8 mouse cellular contexts compared by ENCODE assay signal in genomic region chr9:21149077-21149653, GRCm38 (mm10). TPM values are rescaled to one million over a fixed set of nuclear protein-coding genes. Genes with fewer than 3 reads are reported as not detected.
A peak's percentile ranks its signal among the peaks of the same experiment; 100 is the strongest.
DNase-seq lines count a peak whose midpoint lies in the region; ATAC-seq and TF ChIP-seq lines count a peak whose summit lies in the region.

No protein-coding gene starts in this region.

- peaks cover 55% of the 10 kb centered on the region for H3K79me2 ChIP-seq in myocyte (ENCODE audit: control insufficient read depth, insufficient read depth)

- 6% methylated on average over 8 of the region's 8 CpGs for WGBS in kidney, postnatal 0 days
- 12% methylated on average over 8 of the region's 8 CpGs for WGBS in embryonic facial prominence, embryonic 11.5 days
- WGBS in intestine, embryonic 14.5 days, result 10% methylated on average over 8 of the region's 8 CpGs

- DNase-seq in kidney, postnatal 0 days (ENCODE audit: low spot score), result no peak
- DNase-seq in kidney, adult 18-20 months, result no peak
- no peak for DNase-seq in embryonic facial prominence, embryonic 11.5 days (ENCODE audit: low spot score)
- no peak for DNase-seq in intestine, embryonic 14.5 days (ENCODE audit: low spot score)
- no peak for DNase-seq in frontal cortex, adult 2 months (ENCODE audit: extremely low spot score in 1 of 2, low spot score in 1 of 2)
- DNase-seq in cerebellum, adult 9-10 months, result no peak
- DNase-seq in ovary, adult 18-20 months (ENCODE audit: low spot score), result no peak

- no peak for TF ChIP-seq POLR2A in myocyte (IDR thresholded peaks at IDR 0.05; ENCODE audit: insufficient read length, low read depth)

- ATAC-seq in kidney, postnatal 0 days (replicated peaks; ENCODE audit: low FRiP score, low read depth), result no peak
- ATAC-seq in embryonic facial prominence, embryonic 11.5 days (replicated peaks; ENCODE audit: insufficient number of reproducible peaks, low FRiP score, low TSS enrichment, low read depth), result no peak
- no peak for ATAC-seq in intestine, embryonic 14.5 days (replicated peaks; ENCODE audit: low FRiP score, low TSS enrichment, low read depth)

- H3K27me3 ChIP-seq in kidney, postnatal 0 days (ENCODE audit: insufficient read depth, low read length), result no peaks in the 10 kb centered on the region
- H3K27me3 ChIP-seq in embryonic facial prominence, embryonic 11.5 days (ENCODE audit: control insufficient read depth, insufficient read depth, low read length), result no peaks in the 10 kb centered on the region
- no peaks in the 10 kb centered on the region for H3K27me3 ChIP-seq in intestine, embryonic 14.5 days (replicated peaks; ENCODE audit: control insufficient read depth, insufficient read depth, low read length)
- no peaks in the 10 kb centered on the region for H3K27me3 ChIP-seq in myocyte (ENCODE audit: control insufficient read depth, insufficient read depth, insufficient read length)

- no peak for TF ChIP-seq CTCF in kidney, postnatal 0 days (IDR thresholded peaks at IDR 0.05; ENCODE audit: low read depth)

- no peaks in the 10 kb centered on the region for H3K9me3 ChIP-seq in kidney, postnatal 0 days (replicated peaks; ENCODE audit: low read length)
- no peaks in the 10 kb centered on the region for H3K9me3 ChIP-seq in embryonic facial prominence, embryonic 11.5 days (replicated peaks; ENCODE audit: control insufficient read depth, low read length)
- H3K9me3 ChIP-seq in intestine, embryonic 14.5 days (ENCODE audit: control insufficient read depth, low read length), result no peaks in the 10 kb centered on the region

- peak overlapping the region; percentile 83 for H3K4me3 ChIP-seq in kidney, postnatal 0 days (replicated peaks; ENCODE audit: low read depth, low read length)
- peak overlapping the region; percentile 64 for H3K4me3 ChIP-seq in embryonic facial prominence, embryonic 11.5 days (ENCODE audit: low read depth, low read length)
- H3K4me3 ChIP-seq in intestine, embryonic 14.5 days (ENCODE audit: low read depth, low read length), result peak overlapping the region; percentile 97
- H3K4me3 ChIP-seq in myocyte, result peak overlapping the region; percentile 84

- peaks cover 17% of the 10 kb centered on the region; the same call in 1 of the 2 replicates for H3K36me3 ChIP-seq in kidney, postnatal 0 days (ENCODE audit: insufficient read depth, low read length)
- no peaks in the 10 kb centered on the region; the same call in 1 of the 2 replicates for H3K36me3 ChIP-seq in embryonic facial prominence, embryonic 11.5 days (replicated peaks; ENCODE audit: control insufficient read depth, insufficient read depth, low read depth, low read length)
- peaks cover 23% of the 10 kb centered on the region for H3K36me3 ChIP-seq in intestine, embryonic 14.5 days (ENCODE audit: control insufficient read depth, insufficient read depth, low read length)
- peaks cover 3% of the 10 kb centered on the region for H3K36me3 ChIP-seq in myocyte (ENCODE audit: control insufficient read depth, insufficient read depth)

- H3K9ac ChIP-seq in kidney, postnatal 0 days (ENCODE audit: low read depth, low read length), result peak overlapping the region; percentile 86
- peak overlapping the region; percentile 80 for H3K9ac ChIP-seq in embryonic facial prominence, embryonic 11.5 days (replicated peaks; ENCODE audit: low read length)
- H3K9ac ChIP-seq in intestine, embryonic 14.5 days (ENCODE audit: low read length), result peak overlapping the region; percentile 91

- H3K4me1 ChIP-seq in kidney, postnatal 0 days (replicated peaks; ENCODE audit: insufficient read depth, low read length), result peaks cover 22% of the 10 kb centered on the region; the same call in 1 of the 2 replicates
- H3K4me1 ChIP-seq in embryonic facial prominence, embryonic 11.5 days (ENCODE audit: control insufficient read depth, insufficient read depth, low read length), result peaks cover 2% of the 10 kb centered on the region; the same call in 1 of the 2 replicates
- H3K4me1 ChIP-seq in intestine, embryonic 14.5 days (replicated peaks; ENCODE audit: control insufficient read depth, insufficient read depth, low read length), result peaks cover 36% of the 10 kb centered on the region

- H3ac ChIP-seq in myocyte (ENCODE audit: control insufficient read depth, insufficient read length), result peak overlapping the region; percentile 72

- H3K4me2 ChIP-seq in kidney, postnatal 0 days (ENCODE audit: low read length), result peak overlapping the region; percentile 88
- peak overlapping the region; percentile 77 for H3K4me2 ChIP-seq in embryonic facial prominence, embryonic 11.5 days (ENCODE audit: low read depth, low read length)
- peak overlapping the region; percentile 90 for H3K4me2 ChIP-seq in intestine, embryonic 14.5 days (ENCODE audit: low read length)
- H3K4me2 ChIP-seq in myocyte (ENCODE audit: low read depth), result peak overlapping the region; percentile 98

- H3K27ac ChIP-seq in kidney, postnatal 0 days, result peak overlapping the region; percentile 82
- H3K27ac ChIP-seq in embryonic facial prominence, embryonic 11.5 days (replicated peaks; ENCODE audit: low read depth, low read length), result no peak overlapping the region; the same call in 1 of the 2 replicates
- peak overlapping the region; percentile 59; the same call in 1 of the 2 replicates for H3K27ac ChIP-seq in intestine, embryonic 14.5 days (ENCODE audit: low read depth)

TF ChIP-seq in myocyte, 11 proteins besides CTCF, POLR2A, EP300 and RAD21:
- TF ChIP-seq SRF (IDR thresholded peaks at IDR 0.05; ENCODE audit: control insufficient read depth, insufficient read length, low read depth) (no peak), MYOG (IDR thresholded peaks at IDR 0.05; ENCODE audit: control insufficient read depth in 1 of 3, insufficient read depth in 1 of 3, insufficient read length in 2 of 3, low read depth in 2 of 3) (no peak), CEBPB (IDR thresholded peaks at IDR 0.05; ENCODE audit: insufficient read depth, poor library complexity, severe bottlenecking) (no peak), MAX (IDR thresholded peaks at IDR 0.05; ENCODE audit: low read depth) (no peak), USF1 (IDR thresholded peaks at IDR 0.05; ENCODE audit: low read depth) (no peak), REST (IDR thresholded peaks at IDR 0.05; ENCODE audit: insufficient read depth, insufficient read length) (no peak), E2F4 (IDR thresholded peaks at IDR 0.05; ENCODE audit: insufficient read depth) (no peak), POLR2AphosphoS2 (IDR thresholded peaks at IDR 0.05; ENCODE audit: insufficient read length, low read depth) (no peak), MYOD1 (IDR thresholded peaks at IDR 0.05; ENCODE audit: control insufficient read depth in 1 of 3, insufficient read length in 2 of 3, low read depth in 2 of 3) (no peak), TCF3 (IDR thresholded peaks at IDR 0.05; ENCODE audit: insufficient read length, low read depth) (no peak), TCF12 (IDR thresholded peaks at IDR 0.05; ENCODE audit: insufficient read depth, poor library complexity, severe bottlenecking) (no peak)

RNA-seq across cellular contexts. Expression of gene Cdc37, which starts 0.6 kb away (rescaled TPM):
- 256 and 271 TPM in 2 replicates for polyA plus RNA-seq in kidney, postnatal 0 days (2015; fragmentation: Nextera tagmentation; extraction: Ambion mirVana)
- polyA plus RNA-seq in embryonic facial prominence, embryonic 11.5 days (2014; fragmentation: Nextera tagmentation; extraction: Ambion mirVana), result 371 and 374 TPM in 2 replicates
- polyA plus RNA-seq in intestine, embryonic 14.5 days (2014; fragmentation: Nextera tagmentation; extraction: Ambion mirVana), result 307 and 327 TPM in 2 replicates
- 288 TPM for polyA plus RNA-seq in myocyte (2012; fragmentation: generic; extraction: Trizol)
- polyA plus RNA-seq in frontal cortex, adult 2 months (2012; rRNA removed), result 175 and 217 TPM in 2 replicates

RNA-seq across cellular contexts. Expression of gene Pde4a, which starts 16.3 kb away (rescaled TPM):
- polyA plus RNA-seq in kidney, postnatal 0 days (2015; fragmentation: Nextera tagmentation; extraction: Ambion mirVana), result 8.2 and 8.3 TPM in 2 replicates
- polyA plus RNA-seq in embryonic facial prominence, embryonic 11.5 days (2014; fragmentation: Nextera tagmentation; extraction: Ambion mirVana), result 3.8 and 4.7 TPM in 2 replicates
- polyA plus RNA-seq in intestine, embryonic 14.5 days (2014; fragmentation: Nextera tagmentation; extraction: Ambion mirVana), result 6.7 and 7.0 TPM in 2 replicates
- polyA plus RNA-seq in myocyte (2012; fragmentation: generic; extraction: Trizol), result 3.6 TPM
- polyA plus RNA-seq in frontal cortex, adult 2 months (2012; rRNA removed), result 95.2 and 96.2 TPM in 2 replicates

RNA-seq across cellular contexts. Expression of gene Tyk2, which starts 18.1 kb away (rescaled TPM):
- 8.6 and 9.4 TPM in 2 replicates for polyA plus RNA-seq in kidney, postnatal 0 days (2015; fragmentation: Nextera tagmentation; extraction: Ambion mirVana)
- polyA plus RNA-seq in embryonic facial prominence, embryonic 11.5 days (2014; fragmentation: Nextera tagmentation; extraction: Ambion mirVana), result 5.4 and 7.1 TPM in 2 replicates
- 11.7 and 12.1 TPM in 2 replicates for polyA plus RNA-seq in intestine, embryonic 14.5 days (2014; fragmentation: Nextera tagmentation; extraction: Ambion mirVana)
- 11.4 TPM for polyA plus RNA-seq in myocyte (2012; fragmentation: generic; extraction: Trizol)
- 16.5 and 19.1 TPM in 2 replicates for polyA plus RNA-seq in frontal cortex, adult 2 months (2012; rRNA removed)

RNA-seq across cellular contexts. Expression of gene Raver1, which starts 57.4 kb away (rescaled TPM):
- polyA plus RNA-seq in kidney, postnatal 0 days (2015; fragmentation: Nextera tagmentation; extraction: Ambion mirVana), result 40.8 and 41.3 TPM in 2 replicates
- polyA plus RNA-seq in embryonic facial prominence, embryonic 11.5 days (2014; fragmentation: Nextera tagmentation; extraction: Ambion mirVana), result 63.1 and 70.3 TPM in 2 replicates
- 84.1 and 87.5 TPM in 2 replicates for polyA plus RNA-seq in intestine, embryonic 14.5 days (2014; fragmentation: Nextera tagmentation; extraction: Ambion mirVana)
- 24.6 TPM for polyA plus RNA-seq in myocyte (2012; fragmentation: generic; extraction: Trizol)
- 27.9 and 28.2 TPM in 2 replicates for polyA plus RNA-seq in frontal cortex, adult 2 months (2012; rRNA removed)

RNA-seq across cellular contexts. Expression of gene Gm38431, which starts 57.4 kb away (rescaled TPM):
- polyA plus RNA-seq in kidney, postnatal 0 days (2015; fragmentation: Nextera tagmentation; extraction: Ambion mirVana), result 0.80 and 0.91 TPM in 2 replicates
- 2.0 and 2.3 TPM in 2 replicates for polyA plus RNA-seq in embryonic facial prominence, embryonic 11.5 days (2014; fragmentation: Nextera tagmentation; extraction: Ambion mirVana)
- 2.2 and 3.7 TPM in 2 replicates for polyA plus RNA-seq in intestine, embryonic 14.5 days (2014; fragmentation: Nextera tagmentation; extraction: Ambion mirVana)
- polyA plus RNA-seq in myocyte (2012; fragmentation: generic; extraction: Trizol), result 2.2 TPM
- 1.4 and 1.7 TPM in 2 replicates for polyA plus RNA-seq in frontal cortex, adult 2 months (2012; rRNA removed)

Comparison
In these comparisons a context has a peak if more than half of its experiments do, and no peak if none do; other contexts are left out.
1. RNA of gene Pde4a, which starts 16.3 kb away (polyA plus RNA-seq): 95.2 to 96.2 TPM in frontal cortex, adult 2 months; 8.2 to 8.3 TPM in kidney, postnatal 0 days, 6.7 to 7.0 TPM in intestine, embryonic 14.5 days, 3.8 to 4.7 TPM in embryonic facial prominence, embryonic 11.5 days and 3.6 TPM in myocyte (single experiment); every median in the first group is over 10 times any median in the second.
2. Peak in every context shown above with its lines, with median percentiles within 50 percentile points of each other: H3K4me2 ChIP-seq, H3K4me3 ChIP-seq and H3K9ac ChIP-seq.